Mouse (Mus musculus) bone marrow, adult 2 months (tissue): ENCODE results near the gene Mak.

Source experiments
- CTCF ChIP-seq: fragments of 200-500 bp; IDR thresholded peaks from 2 replicates; pipeline ENCODE4 v1.5.1; 2011; ENCODE audit warnings: low read length, control low read depth; ENCODE audit not compliant: control insufficient read depth, insufficient read depth
- POLR2A ChIP-seq: fragments of 200-500 bp; IDR thresholded peaks from 2 replicates; pipeline ENCODE4 v1.6.1; 2011; ENCODE audit warnings: low read depth, mild to moderate bottlenecking, control low read depth, low read length, borderline replicate concordance; ENCODE audit not compliant: control insufficient read depth

- TF ChIP-seq CTCF (no peak), POLR2A (no peak)
These were observed 353 bp upstream of the Mak start for GRCm38 (mm10) chr13:41079859-41080258.
